Mouse (Mus musculus) MEL (cell line): ENCODE data around the gene Myct1. TPM values are rescaled to one million over a fixed set of nuclear protein-coding genes. Genes with fewer than 3 reads are reported as not detected.

Experiments
- DNase-seq: peaks from one replicate; pipeline ENCODE4 v3.0.0; 2011; ENCODE audit warnings: low read depth, low spot score
- H3K27ac ChIP-seq: 2 replicates; pipeline ENCODE4 v1.5.1; 2012; ENCODE audit warnings: low read depth, mild to moderate bottlenecking, control low read depth, low read length, moderate library complexity; ENCODE audit not compliant: control insufficient read depth
- H3K27me3 ChIP-seq, 2 experiments: fragments of 150-350 bp in 1 of 2; sonication (generic) in 1 of 2; 2 replicates each; pipeline ENCODE4 v1.6.1; 2012; ENCODE audit warnings: low read length in 2 of 2, mild to moderate bottlenecking in 2 of 2, improper control_type of control experiment in 1 of 2, moderate library complexity in 1 of 2; ENCODE audit not compliant: insufficient read depth in 2 of 2, control insufficient read depth in 1 of 2
- H3K36me3 ChIP-seq, 2 experiments: 2 replicates each; pipeline ENCODE4 v1.6.1; 2012 to 2014; ENCODE audit warnings: low read length in 2 of 2, improper control_type of control experiment in 1 of 2, inconsistent platforms in 1 of 2, mild to moderate bottlenecking in 1 of 2; ENCODE audit not compliant: insufficient read depth in 2 of 2, control insufficient read depth in 1 of 2
- H3K4me1 ChIP-seq, 2 experiments: fragments of 150-350 bp in 1 of 2; sonication (generic) in 1 of 2; 2 replicates each; pipeline ENCODE4 v1.6.1; 2012; ENCODE audit warnings: low read length in 2 of 2, improper control_type of control experiment in 1 of 2, mild to moderate bottlenecking in 1 of 2; ENCODE audit not compliant: insufficient read depth in 2 of 2, control insufficient read depth in 1 of 2
- H3K4me3 ChIP-seq, 2 experiments: fragments of 150-350 bp in 1 of 2; sonication (generic) in 1 of 2; 2 replicates each; pipeline ENCODE4 v1.5.1; 2012; ENCODE audit warnings: low read depth in 2 of 2, low read length in 2 of 2, mild to moderate bottlenecking in 2 of 2, moderate library complexity in 2 of 2, control low read depth in 1 of 2, improper control_type of control experiment in 1 of 2; ENCODE audit not compliant: control insufficient read depth in 1 of 2, insufficient read depth in 1 of 2
- H3K79me2 ChIP-seq: 2 replicates; pipeline ENCODE4 v1.6.1; 2012; ENCODE audit warnings: mild to moderate bottlenecking, low read length, moderate library complexity; ENCODE audit not compliant: control insufficient read depth, poor library complexity, insufficient read depth
- H3K9ac ChIP-seq: 2 replicates; pipeline ENCODE4 v1.6.1; 2012; ENCODE audit warnings: low read depth, mild to moderate bottlenecking, control low read depth, low read length, moderate library complexity; ENCODE audit not compliant: control insufficient read depth, poor library complexity, severe bottlenecking
- H3K9me3 ChIP-seq: fragments of 150-350 bp; sonication (generic); replicated peaks from 2 replicates; pipeline ENCODE4 v1.6.1; 2012; ENCODE audit warnings: mild to moderate bottlenecking, low read length, improper control_type of control experiment, moderate library complexity; ENCODE audit not compliant: insufficient read depth
- BHLHE40 ChIP-seq: IDR thresholded peaks from 2 replicates; pipeline ENCODE4 v1.6.1; 2012; ENCODE audit warnings: low read depth, mild to moderate bottlenecking, inconsistent platforms, low read length, improper control_type of control experiment, borderline replicate concordance
- E2F4 ChIP-seq: IDR thresholded peaks from 2 replicates; pipeline ENCODE4 v1.6.1; 2011; ENCODE audit warnings: low read depth, low read length, improper control_type of control experiment, borderline replicate concordance
- EP300 ChIP-seq, 2 experiments: IDR thresholded peaks; 2 replicates each; pipeline ENCODE4 v1.6.1; 2011; ENCODE audit warnings: improper control_type of control experiment in 2 of 2, low read length in 2 of 2, low read depth in 1 of 2, mild to moderate bottlenecking in 1 of 2
- ETS1 ChIP-seq: IDR thresholded peaks from 2 replicates; pipeline ENCODE4 v1.6.1; 2012; ENCODE audit warnings: low read depth, mild to moderate bottlenecking, inconsistent platforms, low read length, improper control_type of control experiment, moderate library complexity
- GABPA ChIP-seq: IDR thresholded peaks from 2 replicates; pipeline ENCODE4 v1.6.1; 2012; ENCODE audit warnings: low read depth, mild to moderate bottlenecking, inconsistent platforms, low read length, improper control_type of control experiment, moderate library complexity
- GATA1 ChIP-seq: IDR thresholded peaks from 2 replicates; pipeline ENCODE4 v1.6.1; 2011; ENCODE audit warnings: low read depth, low read length, improper control_type of control experiment
- HCFC1 ChIP-seq: IDR thresholded peaks from 2 replicates; pipeline ENCODE4 v1.6.1; 2012; ENCODE audit warnings: low read depth, mild to moderate bottlenecking, inconsistent platforms, low read length, improper control_type of control experiment, moderate library complexity
- JUND ChIP-seq: IDR thresholded peaks from 2 replicates; pipeline ENCODE4 v1.6.1; 2011; ENCODE audit warnings: low read depth, mild to moderate bottlenecking, improper control_type of control experiment, low read length
- KAT2A ChIP-seq: conservative IDR thresholded peaks from 2 replicates; pipeline ENCODE4 v1.6.1; 2012; ENCODE audit warnings: low read depth, low read length, improper control_type of control experiment, inconsistent platforms
- MAFK ChIP-seq: IDR thresholded peaks from 2 replicates; pipeline ENCODE4 v1.6.1; 2011; ENCODE audit warnings: low read depth, mild to moderate bottlenecking, low read length, improper control_type of control experiment, borderline replicate concordance
- MAZ ChIP-seq: IDR thresholded peaks from 2 replicates; pipeline ENCODE4 v1.6.1; 2012; ENCODE audit warnings: low read depth, mild to moderate bottlenecking, inconsistent platforms, low read length, improper control_type of control experiment
- MEF2A ChIP-seq: IDR thresholded peaks from 2 replicates; pipeline ENCODE4 v1.6.1; 2014; ENCODE audit warnings: low read depth, mild to moderate bottlenecking, inconsistent platforms, low read length, improper control_type of control experiment; ENCODE audit not compliant: poor library complexity, insufficient replicate concordance, severe bottlenecking; ENCODE audit errors: extremely low read depth
- MXI1 ChIP-seq: IDR thresholded peaks from 2 replicates; pipeline ENCODE4 v1.6.1; 2011; ENCODE audit warnings: mild to moderate bottlenecking, low read depth, low read length, improper control_type of control experiment
- NRF1 ChIP-seq: IDR thresholded peaks from 2 replicates; pipeline ENCODE4 v1.6.1; 2014; ENCODE audit warnings: low read depth, mild to moderate bottlenecking, inconsistent platforms, low read length, improper control_type of control experiment, moderate library complexity; ENCODE audit not compliant: poor library complexity, insufficient read depth, severe bottlenecking
- POLR2AphosphoS2 ChIP-seq: IDR thresholded peaks from 2 replicates; pipeline ENCODE4 v1.6.1; 2011; ENCODE audit warnings: low read length, improper control_type of control experiment
- RCOR1 ChIP-seq: IDR thresholded peaks from 2 replicates; pipeline ENCODE4 v1.6.1; 2012; ENCODE audit warnings: low read depth, mild to moderate bottlenecking, inconsistent platforms, low read length, improper control_type of control experiment
- SIN3A ChIP-seq: IDR thresholded peaks from 2 replicates; pipeline ENCODE4 v1.6.1; 2012; ENCODE audit warnings: low read length, improper control_type of control experiment, inconsistent platforms
- SMC3 ChIP-seq: IDR thresholded peaks from 2 replicates; pipeline ENCODE4 v1.6.1; 2011; ENCODE audit warnings: low read depth, low read length, improper control_type of control experiment
- TAL1 ChIP-seq: IDR thresholded peaks from 2 replicates; pipeline ENCODE4 v1.6.1; 2012; ENCODE audit warnings: mild to moderate bottlenecking, inconsistent platforms, low read length, moderate library complexity, mixed read lengths
- TBP ChIP-seq: IDR thresholded peaks from 2 replicates; pipeline ENCODE4 v1.8.0; 2011; ENCODE audit warnings: low read depth, low read length, improper control_type of control experiment
- TCF12 ChIP-seq: IDR thresholded peaks from 2 replicates; pipeline ENCODE4 v1.6.1; 2014; ENCODE audit warnings: low read depth, mild to moderate bottlenecking, inconsistent platforms, low read length, improper control_type of control experiment, moderate library complexity
- ZMIZ1 ChIP-seq: IDR thresholded peaks from 2 replicates; pipeline ENCODE4 v1.6.1; 2012; ENCODE audit warnings: low read depth, mild to moderate bottlenecking, inconsistent platforms, low read length, improper control_type of control experiment, moderate library complexity
- polyA plus RNA-seq, 2 experiments: library from polyadenylated mRNA; stranded (reverse) in 1 of 2; unstranded in 1 of 2; fragments of >175 nt in 1 of 2; fragments of >200 nt in 1 of 2; gene quantifications; 2 replicates each; pipeline versions ENCODE4 v1.2.1 to v1.2.4; 2012; ENCODE audit warnings: low replicate concordance in 2 of 2, low read depth in 1 of 2; ENCODE audit not compliant: insufficient read length in 2 of 2, insufficient read depth in 1 of 2, missing spikeins in 1 of 2
- total RNA-seq: library from RNA; depleted of rRNA; stranded (reverse); fragments of 300-350 nt; gene quantifications from 2 replicates; pipeline ENCODE4 v1.2.3, GENCODE M21; 2012; rRNA removed

Gene Myct1
- total RNA-seq = 0.07 TPM in 1 of 2 replicates, not detected in the other
- under 1 TPM in 1 of 2 experiments, not detected in 1; 0.24 TPM for polyA plus RNA-seq

DNA sequence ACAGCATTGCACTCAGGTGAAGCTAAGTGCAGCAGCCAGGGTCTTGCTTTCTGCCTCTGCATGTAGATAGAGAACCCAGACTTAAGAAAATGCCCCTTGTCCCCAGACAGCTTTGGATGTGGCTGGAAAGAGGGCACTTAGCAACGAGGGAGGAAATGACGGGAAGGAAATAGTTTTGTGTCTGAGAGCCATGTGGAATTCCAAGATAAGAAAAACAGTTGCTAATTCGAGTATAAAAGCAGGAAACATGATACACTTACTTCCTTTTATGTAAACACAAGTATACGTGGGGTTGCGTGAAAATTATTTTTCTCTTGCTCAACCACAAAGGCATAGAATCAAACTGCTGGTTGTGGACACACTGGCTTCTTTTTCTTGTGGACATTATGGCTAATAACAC is at the start of gene Myct1:
Gene Myct1, plus strand, starts transcription at position 312 of the 400 bp plus-strand sequence.
- peak; percentile 46 for TF ChIP-seq GATA1
- peak; percentile 77 to 82 for TF ChIP-seq EP300 (IDR thresholded peaks at IDR 0.05; ENCODE audit: low read depth in 1 of 2, low read length in 2 of 2)
- TF ChIP-seq RCOR1 = no peak
- TF ChIP-seq ETS1 = 0 out of 2 replicates have a peak, but pooled peaks have one; percentile 52
- peak; percentile 68 for TF ChIP-seq TAL1
- TF ChIP-seq TCF12 = peak; percentile 18; the same call in 1 of the 2 replicates
- H3K79me2 ChIP-seq = no peaks in the 10 kb centered on the region
- peaks cover 0 to 3% of the 10 kb centered on the region in 2 experiments; a peak in 2 of 4 replicates for H3K36me3 ChIP-seq
- H3K9ac ChIP-seq = no peak within 1 kb of the TSS
- H3K27me3 ChIP-seq = no peaks in the 10 kb centered on the region; a peak in 1 of 4 replicates
- H3K4me1 ChIP-seq = peaks cover 0 to 8% of the 10 kb centered on the region in 2 experiments; a peak in 2 of 4 replicates
- peak; percentile 63 for DNase-seq
- H3K27ac ChIP-seq = peak within 1 kb of the TSS; percentile 28; the same call in 1 of the 2 replicates
- no peaks in the 10 kb centered on the region for H3K9me3 ChIP-seq
- no peak within 1 kb of the TSS; a peak in 1 of 4 replicates for H3K4me3 ChIP-seq

GRCm38 (mm10) chr10:5546428-5546827 is 47.1 kb upstream of the Myct1 start:
- no peak overlapping the region for H3K4me3 ChIP-seq
- DNase-seq = no peak
- TF ChIP-seq MXI1 = no peak
- no peak for TF ChIP-seq SIN3A
- TF ChIP-seq TBP = no peak
- no peak for TF ChIP-seq TAL1
- TF ChIP-seq JUND = no peak
- TF ChIP-seq KAT2A = no peak
- TF ChIP-seq SMC3 = no peak
- TF ChIP-seq HCFC1 = no peak
- no peak for TF ChIP-seq E2F4
- TF ChIP-seq NRF1 = no peak
- TF ChIP-seq MAFK = no peak
- no peak for TF ChIP-seq GABPA
- no peak for TF ChIP-seq MAZ
- TF ChIP-seq MEF2A = no peak
- no peak for TF ChIP-seq BHLHE40
- no peak for TF ChIP-seq POLR2AphosphoS2
- no peak for TF ChIP-seq ZMIZ1
- TF ChIP-seq RCOR1 = no peak
- TF ChIP-seq, all 39 proteins: peak for 0
- Histone ChIP-seq H3K27ac (no peak overlapping the region), H3K79me2 (no peaks in the 10 kb centered on the region), H3K4me1 (no peaks in the 10 kb centered on the region), H3K36me3 (no peaks in the 10 kb centered on the region), H3K27me3 (no peaks in the 10 kb centered on the region), H3K9me3 (no peaks in the 10 kb centered on the region), H3K9ac (no peak overlapping the region)
